Mouse (Mus musculus) monocyte, adult 5-6 weeks (primary cell): ENCODE results near the gene Gm6169. TPM values are rescaled to one million over a fixed set of nuclear protein-coding genes. Genes with fewer than 3 reads are reported as not detected.

ENCODE experiments used
- total RNA-seq: library from RNA; stranded (forward); fragments of 200-1000, 200-491, 200-594 nt; gene quantifications from 3 replicates; pipeline ENCODE4 v1.2.3, GENCODE M21; 2017

Gene Gm6169
- total RNA-seq, 1 experiment from 2014 or later: 5.6 TPM

Other genes with a start within 250 kb of the Gm6169 start
- not detected in 3 replicates for gene Gcnt4, start 174.5 kb downstream of the Gm6169 start, total RNA-seq
- gene 1700029F12Rik, start 64.9 kb downstream of the Gm6169 start, total RNA-seq: not detected in 3 replicates
- 0.10 to 0.64 TPM (median 0.19 TPM) in 3 replicates for gene Fam169a, start 32.0 kb downstream of the Gm6169 start, total RNA-seq
- 17.4 to 58.4 TPM (median 36.9 TPM) in 3 replicates for gene Gfm2, start 38.7 kb upstream of the Gm6169 start, total RNA-seq
- gene Nsa2, start 38.7 kb upstream of the Gm6169 start, total RNA-seq: 339 to 542 TPM (median 450 TPM) in 3 replicates
- 72.1 to 103 TPM (median 100 TPM) in 3 replicates for gene Hexb, start 99.1 kb upstream of the Gm6169 start, total RNA-seq
- 4.6 to 13.6 TPM (median 6.6 TPM) in 3 replicates for gene Enc1, start 141.9 kb upstream of the Gm6169 start, total RNA-seq